Mouse (Mus musculus) kidney, adult 2 months (tissue): ENCODE results near the gene Ano3.

Source experiments
- CTCF ChIP-seq: fragments of 200-500 bp; conservative IDR thresholded peaks from 2 replicates; pipeline ENCODE4 v1.5.1; 2011; ENCODE audit warnings: low read depth, mild to moderate bottlenecking, control low read depth, low read length, moderate library complexity, mixed read lengths; ENCODE audit not compliant: insufficient read depth, insufficient read length
- POLR2A ChIP-seq: fragments of 200-500 bp; IDR thresholded peaks from one replicate; pipeline ENCODE4 v1.6.1; 2011; ENCODE audit warnings: low read depth, low read length, control low read depth

- no peak for TF ChIP-seq POLR2A
- no peak for TF ChIP-seq CTCF
Measured at GRCm38 (mm10) chr2:110740493-110740892, 210.2 kb downstream of the Ano3 start.
